Mouse (Mus musculus) hindbrain, embryonic 13.5 days (tissue): ENCODE measurements around the gene Tmem220. TPM values are rescaled to one million over a fixed set of nuclear protein-coding genes. Genes with fewer than 3 reads are reported as not detected.

ENCODE experiments used
- ATAC-seq: fragments of 200-750 bp; cut with Nextera tagmentation; 2 replicates; pipeline ENCODE4 v1.8.0; 2017; ENCODE audit warnings: moderate TSS enrichment; ENCODE audit not compliant: low FRiP score
- H3K27ac ChIP-seq: fragments of 300-500 bp; sonication (generic); 2 replicates; pipeline ENCODE4 v1.5.1; 2015; ENCODE audit warnings: inconsistent platforms, mild to moderate bottlenecking, moderate library complexity
- H3K27me3 ChIP-seq: fragments of 300-500 bp; sonication (generic); 2 replicates; pipeline ENCODE4 v1.6.1; 2015; ENCODE audit warnings: mild to moderate bottlenecking, inconsistent platforms
- H3K36me3 ChIP-seq: fragments of 300-500 bp; sonication (generic); 2 replicates; pipeline ENCODE4 v1.6.1; 2015; ENCODE audit warnings: mild to moderate bottlenecking, inconsistent platforms
- H3K4me1 ChIP-seq: fragments of 300-500 bp; sonication (generic); replicated peaks from 2 replicates; pipeline ENCODE4 v1.6.1; 2015; ENCODE audit warnings: inconsistent platforms
- H3K4me2 ChIP-seq: fragments of 300-500 bp; sonication (generic); 2 replicates; pipeline ENCODE4 v1.6.1; 2015; ENCODE audit warnings: inconsistent platforms, mild to moderate bottlenecking, moderate library complexity
- H3K4me3 ChIP-seq: fragments of 300-500 bp; sonication (generic); 2 replicates; pipeline ENCODE4 v1.5.1; 2015; ENCODE audit warnings: mild to moderate bottlenecking, inconsistent platforms
- H3K9ac ChIP-seq: fragments of 300-500 bp; sonication (generic); 2 replicates; pipeline ENCODE4 v1.6.1; 2015; ENCODE audit warnings: mild to moderate bottlenecking, inconsistent platforms
- H3K9me3 ChIP-seq: fragments of 300-500 bp; sonication (generic); 2 replicates; pipeline ENCODE4 v1.6.1; 2016; ENCODE audit warnings: inconsistent platforms
- WGBS: fragments of 180-500 bp; shearing (Covaris S2); methylation state at CpG from one replicate; pipeline ENCODE4 v1.1.7; 2015; 5-methylcytosine and 5-hydroxymethylcytosine counted together
- polyA plus RNA-seq: library from polyadenylated mRNA; unstranded; fragments of >200 nt; fragmentation: Nextera tagmentation; extraction: Ambion mirVana; gene quantifications from 2 replicates; pipeline ENCODE4 v1.2.1, GENCODE M21; 2015

Gene Tmem220
- polyA plus RNA-seq, 1 experiment from 2014 or later, result 1.0 TPM

- H3K27me3 ChIP-seq, result 0 out of 2 replicates have a peak, but pooled peaks cover 3% of the 10 kb centered on the region
- H3K36me3 ChIP-seq, result no peaks in the 10 kb centered on the region
- WGBS, result 44% methylated on average over 3 of the region's 3 CpGs
Observed at GRCm38 (mm10) chr11:67077435-67077834, 52.5 kb downstream of the Tmem220 start.

GRCm38 (mm10) chr11:67078000-67078399, 53.0 kb downstream of the Tmem220 start, which contains the start of gene Myh3:
TSS of gene Myh3 (plus strand) at chr11:67078300.
- H3K4me2 ChIP-seq, result no peak within 1 kb of the TSS
- H3K27me3 ChIP-seq, result peaks cover 7% of the 10 kb centered on the region; the same call in 1 of the 2 replicates
- no peak within 1 kb of the TSS for H3K9ac ChIP-seq
- no peak within 1 kb of the TSS for H3K27ac ChIP-seq
- no peaks in the 10 kb centered on the region for H3K36me3 ChIP-seq
- H3K4me3 ChIP-seq, result no peak within 1 kb of the TSS
- H3K9me3 ChIP-seq, result no peaks in the 10 kb centered on the region
- ATAC-seq, result no peak
- peaks cover 18% of the 10 kb centered on the region for H3K4me1 ChIP-seq
- 92% methylated on average over 5 of the region's 5 CpGs for WGBS

More at GRCm38 (mm10) chr11:67077435-67077834, 52.5 kb downstream of the Tmem220 start:
- H3K9me3 ChIP-seq, result no peaks in the 10 kb centered on the region
- ATAC-seq, result no peak
- peaks cover 18% of the 10 kb centered on the region for H3K4me1 ChIP-seq
- no peak overlapping the region for H3K27ac ChIP-seq
- H3K4me2 ChIP-seq, result no peak overlapping the region
- no peak overlapping the region for H3K9ac ChIP-seq
- no peak overlapping the region for H3K4me3 ChIP-seq

- ATAC-seq, result no peak
- Histone ChIP-seq H3K27me3 (peaks cover 16% of the 10 kb centered on the region), H3K36me3 (no peaks in the 10 kb centered on the region), H3K27ac (no peak overlapping the region), H3K4me3 (no peak overlapping the region), H3K4me1 (peaks cover 18% of the 10 kb centered on the region), H3K9ac (no peak overlapping the region), H3K4me2 (no peak overlapping the region), H3K9me3 (no peaks in the 10 kb centered on the region)
- WGBS, result 92% methylated on average over 6 of the region's 6 CpGs
Observed at GRCm38 (mm10) chr11:67078888-67079287, 53.9 kb downstream of the Tmem220 start.

GRCm38 (mm10) chr11:67079740-67080139, 54.8 kb downstream of the Tmem220 start:
- H3K4me1 ChIP-seq, result peaks cover 18% of the 10 kb centered on the region
- no peak overlapping the region for H3K4me3 ChIP-seq
- H3K9ac ChIP-seq, result no peak overlapping the region
- WGBS, result 37% methylated on average over 11 of the region's 11 CpGs
- H3K9me3 ChIP-seq, result no peaks in the 10 kb centered on the region
- H3K27me3 ChIP-seq, result peaks cover 24% of the 10 kb centered on the region
- no peak for ATAC-seq
- no peak overlapping the region for H3K27ac ChIP-seq
- H3K36me3 ChIP-seq, result no peaks in the 10 kb centered on the region
- H3K4me2 ChIP-seq, result 0 out of 2 replicates have a peak overlapping the region, but pooled peaks have one; percentile 0

- Histone ChIP-seq H3K9me3 (no peaks in the 10 kb centered on the region), H3K36me3 (no peaks in the 10 kb centered on the region), H3K27me3 (peaks cover 28% of the 10 kb centered on the region), H3K4me1 (peaks cover 15% of the 10 kb centered on the region), H3K4me3 (no peak overlapping the region), H3K27ac (no peak overlapping the region), H3K4me2 (0 out of 2 replicates have a peak overlapping the region, but pooled peaks have one; percentile 0), H3K9ac (no peak overlapping the region)
- 8% methylated on average over 3 of the region's 3 CpGs for WGBS
- peak; percentile 79 for ATAC-seq
Observed at GRCm38 (mm10) chr11:67080168-67080567, 55.2 kb downstream of the Tmem220 start.

- Histone ChIP-seq H3K4me2 (0 out of 2 replicates have a peak overlapping the region, but pooled peaks have one; percentile 1), H3K36me3 (no peaks in the 10 kb centered on the region)
- peak; percentile 35; the same call in 1 of the 2 replicates for ATAC-seq
Observed at GRCm38 (mm10) chr11:67081125-67081649, 56.2 kb downstream of the Tmem220 start.

GRCm38 (mm10) chr11:67082188-67082587, 57.2 kb downstream of the Tmem220 start:
- H3K27me3 ChIP-seq, result peaks cover 29% of the 10 kb centered on the region
- no peak overlapping the region for H3K4me2 ChIP-seq
- H3K9me3 ChIP-seq, result no peaks in the 10 kb centered on the region
- no peak overlapping the region for H3K9ac ChIP-seq
- no peak for ATAC-seq
- peaks cover 15% of the 10 kb centered on the region for H3K4me1 ChIP-seq
- no peak overlapping the region for H3K27ac ChIP-seq
- H3K4me3 ChIP-seq, result no peak overlapping the region
- 90% methylated on average over 7 of the region's 7 CpGs for WGBS
- H3K36me3 ChIP-seq, result no peaks in the 10 kb centered on the region

More at GRCm38 (mm10) chr11:67081125-67081649, 56.2 kb downstream of the Tmem220 start:
- Histone ChIP-seq H3K27me3 (peaks cover 29% of the 10 kb centered on the region), H3K9ac (no peak overlapping the region), H3K9me3 (no peaks in the 10 kb centered on the region), H3K27ac (no peak overlapping the region), H3K4me3 (no peak overlapping the region), H3K4me1 (peaks cover 15% of the 10 kb centered on the region)
- WGBS, result 7% methylated on average over 11 of the region's 11 CpGs

GRCm38 (mm10) chr11:67082793-67083192, 57.8 kb downstream of the Tmem220 start:
- no peak overlapping the region for H3K4me2 ChIP-seq
- no peak overlapping the region for H3K4me3 ChIP-seq
- H3K9me3 ChIP-seq, result no peaks in the 10 kb centered on the region
- WGBS, result 84% methylated on average over 13 of the region's 13 CpGs
- H3K36me3 ChIP-seq, result no peaks in the 10 kb centered on the region
- no peak overlapping the region for H3K9ac ChIP-seq
- H3K27ac ChIP-seq, result no peak overlapping the region
- no peak for ATAC-seq
- peaks cover 15% of the 10 kb centered on the region for H3K4me1 ChIP-seq
- peaks cover 29% of the 10 kb centered on the region for H3K27me3 ChIP-seq

GRCm38 (mm10) chr11:67083239-67083638, 58.3 kb downstream of the Tmem220 start:
- H3K4me2 ChIP-seq, result no peak overlapping the region
- H3K4me1 ChIP-seq, result peaks cover 15% of the 10 kb centered on the region
- 71% methylated on average over 6 of the region's 6 CpGs for WGBS
- no peaks in the 10 kb centered on the region for H3K36me3 ChIP-seq
- H3K9ac ChIP-seq, result no peak overlapping the region
- no peak overlapping the region for H3K4me3 ChIP-seq
- no peaks in the 10 kb centered on the region for H3K9me3 ChIP-seq
- no peak overlapping the region for H3K27ac ChIP-seq
- ATAC-seq, result no peak
- H3K27me3 ChIP-seq, result peaks cover 29% of the 10 kb centered on the region

GRCm38 (mm10) chr11:67083712-67084340, 58.9 kb downstream of the Tmem220 start:
- peaks cover 15% of the 10 kb centered on the region for H3K4me1 ChIP-seq
- H3K36me3 ChIP-seq, result no peaks in the 10 kb centered on the region
- no peak overlapping the region for H3K27ac ChIP-seq
- no peaks in the 10 kb centered on the region for H3K9me3 ChIP-seq
- 44% methylated on average over 32 of the region's 32 CpGs for WGBS
- no peak overlapping the region for H3K4me2 ChIP-seq
- no peak overlapping the region for H3K4me3 ChIP-seq
- H3K27me3 ChIP-seq, result peaks cover 29% of the 10 kb centered on the region
- no peak for ATAC-seq
- H3K9ac ChIP-seq, result no peak overlapping the region
